Mouse (Mus musculus) layer of hippocampus, adult 18-20 months (tissue): ENCODE measurements at regions not wholly inside any gene's neighbourhood (a gene's known extent, or its start where the extent isn't known, plus 50 kb on each side); places are given as distances from the start of the nearest gene placed in this dataset.
A peak's percentile ranks its signal among the peaks of the same experiment; 100 is the strongest.

Source experiments
- DNase-seq, 2 experiments: peaks; one replicate each; pipeline ENCODE4 v3.0.0; 2022; ENCODE audit warnings: low spot score in 2 of 2

DNA sequence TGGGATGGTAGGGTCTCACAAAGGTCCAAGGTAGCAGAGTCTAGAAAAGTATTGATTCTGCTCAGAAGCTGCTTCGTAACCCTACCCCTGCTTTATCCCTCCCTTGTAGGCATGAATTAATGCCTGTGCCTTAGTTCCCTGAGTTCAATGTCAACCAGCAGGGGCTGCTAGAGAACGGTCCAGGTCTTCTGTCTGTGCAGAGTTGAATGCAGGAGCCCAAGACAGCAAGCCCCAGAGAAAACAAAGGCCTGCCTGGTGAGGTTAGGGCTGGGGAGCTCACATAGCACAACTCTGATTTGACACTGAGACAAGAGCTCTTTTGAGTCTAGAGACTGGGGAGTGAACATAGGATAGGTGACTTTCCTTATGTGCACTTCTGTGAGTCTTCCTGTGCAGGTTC lies 56.6 kb downstream of the Olig3 start:
- DNase-seq = no peak

DNA sequence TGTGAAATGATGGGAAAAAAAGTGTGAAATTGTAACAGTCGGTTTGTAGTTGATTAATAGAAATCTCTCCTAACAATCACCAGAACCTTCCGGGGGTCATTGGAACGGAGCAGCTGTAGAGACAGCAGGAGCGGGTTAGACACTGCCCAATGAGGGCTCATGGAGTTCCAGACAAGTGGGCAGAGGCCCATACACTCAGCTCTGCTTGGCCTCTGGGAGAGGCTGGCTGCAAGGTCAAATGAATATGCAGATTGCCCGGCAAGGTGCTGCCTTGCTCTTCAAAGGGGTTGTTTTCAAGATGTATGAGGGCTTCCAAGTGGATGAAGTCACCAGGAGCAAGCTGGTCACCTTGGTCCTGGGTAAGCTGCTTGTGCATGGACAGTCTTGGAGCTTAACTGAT lies 57.6 kb downstream of the Olig3 start:
- no peak for DNase-seq

DNA sequence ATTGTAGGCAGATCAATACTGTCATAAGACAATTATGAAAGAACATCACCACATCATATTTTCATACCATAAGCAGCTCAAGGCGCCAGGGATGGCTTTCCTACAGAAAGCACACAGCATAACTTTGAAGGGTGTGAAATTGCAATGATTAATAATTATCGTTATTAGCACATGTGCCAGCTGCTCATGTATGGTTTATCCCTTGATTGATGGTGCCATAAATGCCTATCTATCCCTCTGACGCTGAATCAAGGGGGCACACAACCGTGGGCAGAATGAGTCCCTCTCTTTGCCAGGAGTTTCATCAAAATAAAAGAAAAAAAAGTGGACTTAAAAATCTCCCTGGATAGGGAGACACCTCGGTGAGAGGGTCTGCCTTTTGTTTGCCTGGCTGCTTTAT lies 58.5 kb downstream of the Olig3 start:
- DNase-seq = no peak

DNA sequence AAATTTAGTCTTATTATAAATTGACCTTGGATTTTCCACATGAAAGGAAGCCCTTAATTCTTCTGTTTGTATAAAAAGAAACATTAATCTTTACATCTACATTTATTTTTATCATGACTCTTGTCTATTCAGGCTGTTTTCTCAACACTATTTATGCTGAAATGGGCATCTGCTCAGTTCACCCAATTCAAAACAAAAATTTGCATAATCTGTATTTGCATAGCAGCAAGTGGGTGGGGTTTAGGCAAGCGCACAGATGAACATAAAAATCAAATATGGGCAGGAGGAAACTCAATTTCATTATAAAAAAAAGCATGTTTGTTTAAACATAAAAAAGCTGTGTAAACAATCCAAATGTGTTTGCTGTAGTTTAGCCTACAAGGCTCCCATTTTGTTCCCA lies 67.7 kb downstream of the Olig3 start:
- DNase-seq = no peak

DNA sequence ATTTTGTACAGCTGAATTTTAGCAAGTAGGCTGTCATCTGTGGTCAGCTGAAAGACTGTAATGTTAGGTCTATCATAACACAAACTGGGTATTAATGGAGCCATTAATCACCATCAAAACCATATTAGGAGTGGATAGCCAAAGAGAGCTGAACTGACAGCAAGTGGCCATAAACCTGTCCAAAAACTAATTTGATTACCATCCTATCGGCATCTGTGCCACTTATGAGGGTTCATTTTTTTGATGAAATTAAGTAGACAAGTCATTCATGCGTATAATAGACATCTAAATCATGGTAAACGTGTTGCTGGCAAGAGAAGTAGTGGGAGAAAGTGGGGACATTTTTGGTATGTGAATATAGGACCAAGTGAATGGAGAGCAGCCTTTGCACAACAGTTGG lies 68.6 kb downstream of the Olig3 start:
- DNase-seq = no peak

DNA sequence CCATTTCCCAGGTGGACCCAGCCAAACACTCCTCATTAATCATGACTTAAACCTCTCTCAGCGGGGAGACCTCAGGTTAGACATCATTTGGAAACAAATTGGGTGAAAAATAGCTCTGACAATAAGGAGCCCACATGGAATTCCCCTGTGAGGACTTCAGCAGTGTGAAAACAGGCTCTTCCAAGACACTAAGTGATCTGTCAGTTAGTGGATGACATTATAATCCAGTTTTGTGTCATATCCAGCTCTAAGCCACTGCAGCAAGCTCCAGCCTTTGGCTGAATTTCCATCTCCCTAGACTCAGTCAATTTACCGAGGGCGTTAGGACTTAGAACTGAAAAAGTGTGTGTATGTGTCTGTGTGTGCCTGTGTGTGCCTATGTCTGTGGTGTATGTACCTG lies 70.5 kb downstream of the Olig3 start:
- no peak for DNase-seq

DNA sequence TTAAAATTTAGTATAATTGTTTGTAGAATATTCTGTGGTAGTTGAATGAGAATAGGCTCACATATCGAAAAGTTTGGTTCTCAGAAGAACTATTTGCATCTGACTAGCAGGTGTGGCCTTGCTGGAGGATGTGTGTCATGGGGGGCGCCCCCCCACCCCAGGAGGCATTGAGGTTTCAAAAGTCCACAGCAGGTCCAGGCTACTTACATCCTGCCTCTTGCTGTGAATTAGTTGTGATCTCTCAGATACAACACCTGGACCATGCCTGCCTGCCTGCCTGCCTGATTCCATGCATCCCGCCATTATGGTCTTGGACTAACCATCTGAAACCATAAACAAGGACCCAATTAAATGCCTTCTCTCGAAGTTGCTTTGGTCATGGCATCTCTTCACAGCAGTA lies 76.2 kb downstream of the Olig3 start:
- DNase-seq = no peak

DNA sequence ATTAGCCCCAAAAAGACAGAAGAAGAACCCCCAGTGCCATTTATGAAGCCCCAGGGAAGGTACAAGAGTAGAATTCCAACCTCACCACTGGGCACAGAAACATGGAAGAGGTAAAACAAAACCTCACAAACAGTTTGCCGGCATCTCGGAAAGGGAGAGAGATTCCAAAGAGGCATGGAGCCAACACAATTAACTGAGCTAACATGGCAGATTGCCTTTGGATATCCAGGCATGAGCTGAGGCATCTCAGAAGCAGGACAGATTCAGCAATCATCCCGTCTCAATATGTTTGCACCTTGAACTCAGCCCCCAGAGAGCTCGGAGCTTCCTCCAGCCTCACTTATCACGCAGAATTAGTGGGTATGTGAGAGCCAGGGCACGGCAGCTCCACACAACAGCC lies 78.3 kb downstream of the Olig3 start:
- no peak for DNase-seq

DNA sequence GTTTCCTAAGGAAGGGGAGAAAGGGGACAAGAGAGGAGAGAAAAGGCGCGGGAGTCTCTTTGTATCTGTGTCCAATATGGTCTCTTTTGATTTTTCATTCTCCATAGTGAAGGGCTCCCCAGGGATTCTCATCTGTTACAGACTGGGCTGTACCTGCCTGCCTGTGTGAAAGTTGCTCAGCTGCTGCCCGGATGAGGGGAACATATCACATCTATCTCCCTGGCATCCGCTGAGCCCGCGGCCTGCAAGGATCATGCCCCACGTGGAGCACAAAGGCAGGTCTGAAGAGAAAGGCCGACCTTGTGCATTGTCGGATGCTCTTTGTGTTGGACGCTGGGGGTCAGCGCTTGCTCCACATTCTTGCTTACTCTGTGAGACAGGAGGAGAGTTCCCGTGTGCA lies 85.5 kb downstream of the Olig3 start:
- no peak for DNase-seq

DNA sequence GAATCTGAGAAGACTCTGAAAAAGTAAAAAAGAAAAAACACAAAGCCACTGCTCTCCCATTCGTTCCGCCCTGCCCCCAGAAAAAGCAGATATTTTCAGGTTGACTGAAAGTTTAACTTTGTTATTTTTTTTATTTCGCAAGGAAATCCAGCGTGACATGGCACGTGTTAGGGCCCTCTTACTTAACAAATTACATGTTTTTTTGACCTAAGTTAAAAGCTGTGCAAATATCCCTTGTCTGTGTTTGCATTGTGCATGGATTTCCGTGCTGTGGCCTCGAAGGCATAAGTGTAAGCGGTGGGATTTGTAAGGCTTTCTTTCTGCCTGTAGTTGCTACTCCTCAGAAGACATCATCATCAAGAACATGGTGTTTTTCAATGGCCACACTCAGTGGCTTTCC lies 87.2 kb downstream of the Olig3 start:
- DNase-seq = no peak

DNA sequence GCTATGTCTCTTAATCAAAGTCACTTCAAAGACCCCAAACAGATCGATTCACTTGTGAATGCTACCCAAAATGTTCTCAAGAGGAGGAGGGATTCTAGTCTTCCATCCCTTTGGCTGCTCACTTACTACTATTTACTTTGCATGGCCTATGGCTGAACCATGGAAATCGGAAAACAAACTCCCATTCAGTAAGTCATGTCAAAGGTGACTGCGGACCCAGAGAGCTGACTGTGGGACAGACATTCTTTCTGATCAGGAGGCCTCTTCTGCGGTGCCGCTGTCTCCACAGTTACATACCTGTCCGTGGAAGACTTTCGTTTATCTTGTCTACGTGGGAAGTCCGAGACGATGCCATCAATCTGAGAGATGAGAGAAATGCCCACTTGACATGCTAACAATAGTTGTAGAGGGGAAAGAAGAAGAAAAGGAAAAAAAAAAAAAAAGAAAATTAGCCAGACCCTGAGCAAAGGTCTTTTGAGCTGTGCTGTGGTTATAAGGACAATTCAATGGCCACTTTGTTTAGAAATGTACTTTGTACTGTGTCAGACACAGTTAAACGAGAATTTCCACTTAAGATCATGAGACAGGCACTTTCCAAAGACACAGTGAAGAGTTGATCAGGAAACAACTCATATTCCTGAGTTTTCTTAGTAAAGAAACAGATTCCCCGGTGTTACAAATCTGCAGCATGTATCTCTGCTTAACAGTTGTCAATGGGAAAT lies 92.7 kb downstream of the Olig3 start:
- DNase-seq = no peak

DNA sequence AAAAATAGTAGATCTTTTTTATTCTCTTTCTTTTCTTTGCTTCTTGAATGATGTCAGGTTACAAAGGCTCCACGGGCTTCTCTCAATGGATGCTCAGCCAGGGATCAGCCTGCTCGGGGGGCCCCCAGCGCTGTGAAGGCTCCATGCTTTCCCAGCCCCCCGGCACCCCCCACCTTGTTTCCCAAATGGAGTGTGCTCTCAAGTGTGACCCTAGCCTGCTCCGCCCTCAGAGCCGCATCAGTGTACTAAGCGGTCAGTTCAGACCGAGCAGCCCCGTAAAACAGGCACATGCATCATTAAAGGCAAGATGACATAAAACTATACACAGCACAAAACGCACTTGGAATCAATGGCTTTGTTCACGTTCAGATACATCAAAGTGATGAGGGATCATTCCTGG lies 102.7 kb downstream of the Olig3 start:
- no peak for DNase-seq

DNA sequence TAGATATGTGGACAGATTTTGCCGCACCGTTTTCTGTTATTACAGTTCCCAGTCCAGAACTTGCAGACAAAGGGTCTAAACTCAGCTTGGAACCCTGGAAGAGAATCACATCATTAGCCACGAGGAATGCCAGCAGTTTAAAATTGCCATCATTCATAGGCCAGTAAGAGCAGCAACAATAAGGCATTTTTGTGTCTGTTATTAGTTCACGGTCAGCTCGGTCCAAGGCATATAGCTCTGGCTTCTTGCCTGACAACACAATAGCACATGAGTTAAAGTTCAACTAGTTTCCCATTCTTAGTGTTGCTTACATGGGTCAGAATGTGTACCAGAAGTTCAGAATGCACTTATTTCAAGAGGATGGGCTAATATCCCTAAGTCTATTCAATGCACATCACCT lies 103.4 kb downstream of the Olig3 start:
- no peak for DNase-seq

DNA sequence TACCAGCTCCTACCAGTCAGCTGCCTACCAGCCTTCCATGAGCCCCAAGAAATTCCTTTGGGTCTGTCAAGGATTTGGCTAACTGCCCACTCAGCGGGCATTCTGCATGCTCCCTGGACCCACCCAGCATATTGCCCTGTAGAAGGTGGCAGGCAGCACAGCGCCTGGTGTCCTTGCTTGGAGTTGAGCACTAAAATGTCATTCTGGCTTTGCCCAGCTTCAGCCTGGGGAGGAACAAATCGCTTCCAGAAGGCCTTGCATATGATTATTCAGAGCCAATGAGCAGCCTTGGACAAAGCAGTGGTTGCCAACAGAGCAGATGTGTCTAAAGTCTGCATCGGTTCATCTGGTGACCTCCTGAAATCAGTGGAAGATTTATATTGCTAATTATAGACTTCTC lies 103.8 kb downstream of the Olig3 start:
- DNase-seq = no peak

DNA sequence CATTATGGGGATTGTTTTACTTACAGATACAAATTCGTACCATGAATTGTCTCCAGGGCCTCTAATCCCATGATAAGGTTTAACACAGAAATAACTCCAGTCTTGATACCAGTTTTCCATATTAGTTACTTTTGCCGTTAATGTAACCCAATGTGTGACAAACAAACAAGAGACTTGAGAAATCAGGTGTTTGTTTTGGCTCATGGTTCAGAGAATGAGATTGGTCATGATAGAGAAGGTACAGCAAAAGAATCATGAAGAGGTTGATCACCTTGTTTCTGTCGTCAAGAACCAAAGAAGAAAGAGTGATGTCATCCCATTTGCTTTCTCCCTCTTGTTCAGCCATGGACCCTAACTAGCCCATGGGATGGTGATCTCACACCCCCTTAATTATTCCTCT lies 107.5 kb downstream of the Olig3 start:
- no peak for DNase-seq

DNA sequence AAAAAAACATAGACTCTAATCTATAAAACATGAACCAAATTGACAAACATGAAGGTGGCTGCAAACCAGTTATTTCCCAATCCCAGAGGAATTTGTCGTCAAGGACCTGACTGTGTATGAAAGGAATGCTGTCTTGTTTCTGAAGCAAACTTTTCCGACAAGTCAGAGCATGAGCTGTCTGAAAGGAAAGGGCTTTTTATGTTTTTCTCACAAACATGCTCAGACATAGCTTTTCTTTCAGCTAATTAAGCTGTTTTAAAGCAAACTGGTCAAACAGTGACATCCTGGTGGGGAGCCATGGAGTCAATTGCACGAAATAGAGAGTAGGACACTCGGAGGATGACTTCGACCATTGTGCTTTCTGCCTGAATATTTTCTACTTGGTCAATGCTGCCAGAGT lies 108.2 kb downstream of the Olig3 start:
- DNase-seq = no peak

DNA sequence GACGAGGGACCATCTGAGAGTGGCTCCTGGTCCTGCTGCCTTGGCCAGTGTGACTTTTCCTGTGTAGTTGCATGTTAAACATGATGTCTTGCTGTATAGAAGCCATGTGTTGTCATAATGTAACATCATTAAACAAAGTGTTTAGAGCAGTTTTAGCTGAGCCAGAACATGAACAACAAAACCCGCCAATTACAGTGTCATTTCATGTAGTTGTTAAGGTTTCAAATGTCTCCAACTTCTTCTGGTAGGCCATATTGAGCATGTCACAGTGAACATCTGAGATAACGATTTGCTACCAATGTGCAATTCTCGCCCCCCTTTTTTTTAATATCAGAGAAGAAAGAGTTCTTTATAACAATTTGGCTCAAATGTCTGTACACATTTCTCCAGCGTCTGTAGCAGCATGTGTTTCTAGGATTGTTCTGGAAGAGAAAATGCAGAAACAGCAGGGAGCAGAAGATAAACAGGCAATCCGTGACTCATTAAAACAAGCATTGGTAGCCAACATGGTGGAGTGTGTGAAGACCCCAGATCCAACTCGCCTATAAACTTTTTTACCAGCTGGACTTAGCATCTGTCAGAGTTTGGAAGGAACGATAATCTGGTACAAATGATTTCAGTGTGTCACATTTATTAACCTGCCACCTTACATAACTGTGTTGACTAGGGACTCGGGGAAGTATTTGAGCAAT lies 115.2 kb downstream of the Olig3 start:
- DNase-seq = peak; percentile 63 to 88

DNA sequence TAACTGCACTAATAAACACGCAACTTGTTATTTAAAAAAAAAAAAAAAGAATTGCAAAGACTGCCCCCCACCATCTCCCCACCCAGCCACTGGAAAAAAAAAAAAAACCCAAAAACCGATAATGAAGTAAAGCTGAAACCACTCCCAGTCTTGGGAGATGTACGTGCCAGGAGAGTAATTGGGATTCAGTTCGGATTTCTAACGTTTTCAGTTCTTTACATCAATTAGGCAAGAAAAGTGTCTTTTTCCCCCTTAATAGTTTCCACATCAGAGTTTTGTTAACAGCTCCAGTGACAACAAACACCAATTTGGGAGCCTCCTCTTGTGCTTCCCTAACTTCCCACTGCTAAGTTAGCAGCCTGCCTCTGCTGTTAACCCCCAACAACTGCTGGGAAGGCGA lies 115.7 kb downstream of the Olig3 start:
- peak in 1 of 2 experiments; percentile 5 for DNase-seq

DNA sequence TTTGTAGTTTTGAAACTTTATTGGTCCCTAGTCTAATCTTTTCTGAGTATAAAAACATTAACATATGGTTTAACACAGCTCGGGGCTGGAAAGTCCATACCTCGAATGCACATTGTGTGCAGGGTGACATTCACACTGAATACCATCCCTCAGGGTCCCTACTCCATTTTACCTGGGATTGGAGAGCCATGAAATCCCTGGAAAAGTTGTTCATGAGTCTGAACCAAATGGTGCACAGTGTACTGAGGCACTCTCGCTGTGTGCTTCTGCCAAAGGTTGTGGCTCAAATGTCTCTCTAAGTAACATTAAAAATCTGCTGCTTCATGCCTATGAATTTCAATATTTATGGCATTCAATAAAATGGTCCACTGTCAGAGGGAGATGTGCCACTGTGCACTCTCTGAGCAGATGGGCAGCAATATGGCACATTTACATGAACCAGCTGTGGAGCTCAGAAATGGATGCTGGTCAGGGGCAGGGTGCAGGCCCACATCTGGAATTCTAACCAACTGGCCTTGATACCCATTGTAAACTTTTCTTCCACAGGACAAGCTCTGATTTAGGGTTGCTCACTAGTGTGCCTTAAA lies 116.7 kb downstream of the Olig3 start:
- DNase-seq = no peak

DNA sequence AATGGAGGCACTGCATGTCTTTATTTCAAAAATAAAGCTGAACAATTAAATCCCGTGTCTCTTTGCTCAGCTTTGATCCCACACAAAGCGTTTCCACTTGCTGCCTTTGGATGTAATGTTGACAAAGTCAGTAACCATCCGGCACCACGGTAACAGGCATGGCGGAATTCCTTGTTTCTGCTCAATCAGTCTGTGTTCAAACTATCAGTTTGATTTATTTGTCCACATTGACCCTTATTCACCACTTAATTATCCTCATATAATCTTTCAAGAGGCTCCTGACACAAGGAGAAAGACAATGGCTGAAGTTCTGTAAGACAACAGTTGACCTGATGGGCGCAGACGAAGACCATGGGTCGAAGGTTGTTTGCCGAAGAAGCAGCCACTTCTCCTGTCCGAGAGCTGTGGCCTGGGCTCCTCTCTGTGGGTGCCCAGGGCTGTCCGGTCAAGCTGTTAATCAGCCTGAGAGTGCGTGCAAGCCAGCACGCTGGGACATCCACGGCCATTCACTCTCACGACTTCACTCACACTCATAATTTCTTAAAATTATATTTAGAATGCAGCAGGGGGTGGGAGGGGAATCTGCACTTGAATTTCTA lies 106.1 kb upstream of the Ifngr1 start:
- no peak for DNase-seq

DNA sequence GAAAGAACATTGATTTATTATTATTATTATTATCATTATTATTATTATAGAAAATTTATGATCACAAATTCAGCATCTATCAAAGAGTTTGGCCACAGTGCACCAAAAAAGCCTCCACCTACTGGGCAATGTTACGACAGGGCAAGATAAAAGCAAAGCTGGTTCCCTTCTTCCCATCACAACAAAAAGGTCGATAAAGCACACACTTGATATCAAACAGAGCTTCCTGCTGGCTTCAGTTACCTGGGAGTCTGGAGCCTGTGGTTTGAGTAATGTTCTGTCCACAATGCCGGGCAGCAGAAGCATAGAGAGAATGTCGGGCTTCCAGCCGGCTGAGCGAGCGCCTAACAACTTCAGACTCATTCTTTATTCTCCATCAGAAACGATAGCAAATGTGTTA lies 101.2 kb upstream of the Ifngr1 start:
- no peak for DNase-seq
